Comparison of ENCODE assay signal across 9 mouse cellular contexts in genomic region chr6:17169971-17170781, GRCm38 (mm10).
DNase-seq lines count a peak whose midpoint lies in the region; ATAC-seq lines count a peak whose summit lies in the region.
"Had no signal": no experiment of that assay in that cellular context is flagged by ENCODE, and none has a peak within 500 bp of the region (broad histone marks: within the 10 kb centered on the region; RNA-seq: fewer than 3 reads in every experiment).

No protein-coding gene starts in this region.

- no peaks in the 10 kb centered on the region for H3K9me3 ChIP-seq in embryonic facial prominence, embryonic 14.5 days (ENCODE audit: control insufficient read depth, low read length)
- H3K9me3 ChIP-seq in heart, embryonic 10.5 days = no peaks in the 10 kb centered on the region
- no peaks in the 10 kb centered on the region for H3K9me3 ChIP-seq in kidney, embryonic 14.5 days (ENCODE audit: control insufficient read depth, low read length)

- H3K4me2 ChIP-seq in embryonic facial prominence, embryonic 14.5 days (ENCODE audit: low read depth, low read length) = peak overlapping the region; percentile 43
- no peak overlapping the region for H3K4me2 ChIP-seq in kidney, embryonic 14.5 days (replicated peaks; ENCODE audit: low read depth, low read length)

- ATAC-seq in embryonic facial prominence, embryonic 14.5 days (ENCODE audit: low read depth) = peak; percentile 83
- ATAC-seq in kidney, embryonic 14.5 days (ENCODE audit: low FRiP score, low TSS enrichment) = peak; percentile 55; the same call in 1 of the 2 replicates

- H3K36me3 ChIP-seq in embryonic facial prominence, embryonic 14.5 days (ENCODE audit: control insufficient read depth, insufficient read depth, low read length) = no peaks in the 10 kb centered on the region
- H3K36me3 ChIP-seq in heart, embryonic 10.5 days = no peaks in the 10 kb centered on the region
- no peaks in the 10 kb centered on the region for H3K36me3 ChIP-seq in kidney, embryonic 14.5 days (ENCODE audit: control insufficient read depth, insufficient read depth, low read length)

- H3K4me3 ChIP-seq in embryonic facial prominence, embryonic 14.5 days (ENCODE audit: low read depth, low read length) = no peak overlapping the region; the same call in 1 of the 2 replicates
- no peak overlapping the region for H3K4me3 ChIP-seq in heart, embryonic 10.5 days
- no peak overlapping the region for H3K4me3 ChIP-seq in kidney, embryonic 14.5 days (ENCODE audit: low read length)

- peak overlapping the region; percentile 82 for H3K27ac ChIP-seq in embryonic facial prominence, embryonic 14.5 days (replicated peaks; ENCODE audit: low read depth, low read length)
- peak overlapping the region; percentile 59; the same call in 1 of the 2 replicates for H3K27ac ChIP-seq in heart, embryonic 10.5 days
- H3K27ac ChIP-seq in kidney, embryonic 14.5 days (ENCODE audit: low read depth, low read length) = no peak overlapping the region; the same call in 1 of the 2 replicates
- H3K27ac ChIP-seq: macrophage had no signal

- WGBS in embryonic facial prominence, embryonic 14.5 days = 34% methylated on average over 18 of the region's 18 CpGs
- WGBS in heart, embryonic 10.5 days = 65% methylated on average over 18 of the region's 18 CpGs
- WGBS in kidney, embryonic 14.5 days = 70% methylated on average over 18 of the region's 18 CpGs

- peak; percentile 45 for DNase-seq in adrenal gland, adult 2 months
- DNase-seq in adrenal gland, adult 18-20 months (ENCODE audit: low spot score in 2 of 2) = no peak
- DNase-seq in embryonic facial prominence, embryonic 14.5 days (ENCODE audit: low spot score) = peak; percentile 95
- DNase-seq in heart, embryonic 10.5 days (ENCODE audit: low spot score) = peak; percentile 77
- peak; percentile 79 for DNase-seq in lung, postnatal 14 days
- DNase-seq in right cerebral cortex, adult 2 months (ENCODE audit: low spot score in 2 of 2) = peak; percentile 29 to 34
- DNase-seq in thymus, postnatal 36 days = no peak

- no peaks in the 10 kb centered on the region for H3K27me3 ChIP-seq in embryonic facial prominence, embryonic 14.5 days (replicated peaks; ENCODE audit: control insufficient read depth, insufficient read depth, low read length)
- H3K27me3 ChIP-seq in heart, embryonic 10.5 days (ENCODE audit: insufficient read depth, poor library complexity, severe bottlenecking) = no peaks in the 10 kb centered on the region
- H3K27me3 ChIP-seq in kidney, embryonic 14.5 days (ENCODE audit: control insufficient read depth, insufficient read depth, low read length) = no peaks in the 10 kb centered on the region

- H3K4me1 ChIP-seq in embryonic facial prominence, embryonic 14.5 days (ENCODE audit: control insufficient read depth, insufficient read depth, low read length) = peaks cover 20% of the 10 kb centered on the region
- peaks cover 28% of the 10 kb centered on the region for H3K4me1 ChIP-seq in heart, embryonic 10.5 days
- 0 out of 2 replicates have a peak, but pooled peaks cover 9% of the 10 kb centered on the region for H3K4me1 ChIP-seq in kidney, embryonic 14.5 days (ENCODE audit: control insufficient read depth, insufficient read depth, low read length)

- H3K9ac ChIP-seq in embryonic facial prominence, embryonic 14.5 days (ENCODE audit: low read depth, low read length) = no peak overlapping the region
- no peak overlapping the region for H3K9ac ChIP-seq in kidney, embryonic 14.5 days (ENCODE audit: low read depth, low read length)

Comparison
In these comparisons a context has a peak if more than half of its experiments do, and no peak if none do; other contexts are left out.
1. DNase-seq: peak in adrenal gland, adult 2 months (single experiment), embryonic facial prominence, embryonic 14.5 days (single experiment), heart, embryonic 10.5 days (single experiment), lung, postnatal 14 days (single experiment) and right cerebral cortex, adult 2 months (2 of 2); none in adrenal gland, adult 18-20 months (0 of 2) and thymus, postnatal 36 days (0 of 2).